Mouse (Mus musculus) layer of hippocampus, adult 18-20 months (tissue): Measurements from ENCODE around the gene 9230102O04Rik. TPM values are rescaled to one million over a fixed set of nuclear protein-coding genes. Genes with fewer than 3 reads are reported as not detected.

Experiments
- DNase-seq, 2 experiments: peaks; one replicate each; pipeline ENCODE4 v3.0.0; 2022; ENCODE audit warnings: low spot score in 2 of 2
- total RNA-seq, 2 experiments: library from RNA; stranded (reverse); gene quantifications; 2 replicates each; pipeline ENCODE4 v1.2.3; 2021

The 9230102O04Rik gene
- total RNA-seq, 2 experiments from 2014 or later: not detected

- no peak for DNase-seq
Measured at GRCm38 (mm10) chr2:9885217-9885770, 4.0 kb downstream of the 9230102O04Rik start.

GRCm38 (mm10) chr2:9884533-9885216 lies 4.7 kb downstream of the 9230102O04Rik start:
- no peak for DNase-seq

GRCm38 (mm10) chr2:9883803-9884532 lies 5.4 kb downstream of the 9230102O04Rik start:
- DNase-seq: no peak

GRCm38 (mm10) chr2:9882926-9883802 lies 6.2 kb downstream of the 9230102O04Rik start:
- no peak for DNase-seq

- no peak for DNase-seq
Measured at GRCm38 (mm10) chr2:9882371-9882925, 6.9 kb downstream of the 9230102O04Rik start.

GRCm38 (mm10) chr2:9881611-9882023 lies 7.7 kb downstream of the 9230102O04Rik start:
- DNase-seq: no peak

- DNase-seq: no peak
Measured at GRCm38 (mm10) chr2:9881051-9881591, 8.2 kb downstream of the 9230102O04Rik start, which contains the start of gene 4930412O13Rik. Gene 4930412O13Rik (plus strand): TSS chr2:9881252.

- no peak for DNase-seq
Measured at GRCm38 (mm10) chr2:9880271-9880670, 9.1 kb downstream of the 9230102O04Rik start.

- no peak for DNase-seq
Measured at GRCm38 (mm10) chr2:9879493-9879892, 9.8 kb downstream of the 9230102O04Rik start.

GRCm38 (mm10) chr2:9879092-9879491 lies 10.2 kb downstream of the 9230102O04Rik start:
- no peak for DNase-seq

- DNase-seq: no peak
Measured at GRCm38 (mm10) chr2:9878564-9879081, 10.7 kb downstream of the 9230102O04Rik start.

GRCm38 (mm10) chr2:9877966-9878563 lies 11.3 kb downstream of the 9230102O04Rik start:
- DNase-seq: no peak

GRCm38 (mm10) chr2:9877326-9877690 lies 12.0 kb downstream of the 9230102O04Rik start:
- no peak for DNase-seq

- no peak for DNase-seq
Measured at GRCm38 (mm10) chr2:9876621-9877325, 12.6 kb downstream of the 9230102O04Rik start.

GRCm38 (mm10) chr2:9875676-9876357 lies 13.5 kb downstream of the 9230102O04Rik start:
- no peak for DNase-seq

- no peak for DNase-seq
Measured at GRCm38 (mm10) chr2:9875220-9875619, 14.1 kb downstream of the 9230102O04Rik start.

- DNase-seq: no peak
Measured at GRCm38 (mm10) chr2:9874467-9875219, 14.7 kb downstream of the 9230102O04Rik start.

- DNase-seq: no peak
Measured at GRCm38 (mm10) chr2:9873757-9874156, 15.6 kb downstream of the 9230102O04Rik start.
